Comparison of ENCODE assay signal across 21 mouse cellular contexts in genomic region chr8:80969423-80969822, GRCm38 (mm10). TPM values are rescaled to one million over a fixed set of nuclear protein-coding genes. Genes with fewer than 3 reads are reported as not detected.
DNase-seq lines count a peak whose midpoint lies in the region; ATAC-seq and TF ChIP-seq lines count a peak whose summit lies in the region.
"Had no signal": no experiment of that assay in that cellular context is flagged by ENCODE, and none has a peak within 500 bp of the region (broad histone marks: within the 10 kb centered on the region; RNA-seq: fewer than 3 reads in every experiment).

No protein-coding gene starts in this region.

- H3K4me1 ChIP-seq in bone marrow macrophage, adult 2 months (ENCODE audit: control insufficient read depth, insufficient read depth, low read length): peaks cover 22% of the 10 kb centered on the region
- H3K4me1 ChIP-seq: embryonic facial prominence, embryonic 10.5 days; embryonic facial prominence, embryonic 12.5 days; forebrain, embryonic 13.5 days; forebrain, embryonic 15.5 days had no signal

- H3K27ac ChIP-seq in bone marrow macrophage, adult 2 months (ENCODE audit: insufficient read depth, low read depth, low read length): peak overlapping the region; percentile 65
- H3K27ac ChIP-seq in macrophage: peak overlapping the region; percentile 39
- H3K27ac ChIP-seq: embryonic facial prominence, embryonic 10.5 days; embryonic facial prominence, embryonic 12.5 days; forebrain, embryonic 13.5 days; forebrain, embryonic 15.5 days had no signal

- no peak for TF ChIP-seq POLR2A in bone marrow macrophage, adult 2 months (IDR thresholded peaks at IDR 0.05; ENCODE audit: borderline replicate concordance, low read depth, low read length)

- no peak for TF ChIP-seq CTCF in bone marrow macrophage, adult 2 months (IDR thresholded peaks at IDR 0.05; ENCODE audit: low read depth, low read length)

- peak; percentile 50; the same call in 1 of the 2 replicates for ATAC-seq in common myeloid progenitor, adult 5-6 weeks (replicated peaks; ENCODE audit: low read depth, poor library complexity, severe bottlenecking)
- ATAC-seq: activated CD4-positive, CD25-positive, alpha-beta regulatory T cell, adult 4 months; forebrain, embryonic 13.5 days; forebrain, embryonic 15.5 days; forebrain, postnatal 0 days had no signal

- DNase-seq in T-cell, adult 2 months (ENCODE audit: low spot score): no peak
- DNase-seq in neural tube, embryonic 10.5 days (ENCODE audit: extremely low spot score, low spot score): no peak
- DNase-seq in testis, postnatal 14 days (ENCODE audit: low spot score): no peak
- DNase-seq: adrenal gland, adult 8-10 months; adrenal gland, postnatal 14 days; adrenal gland, postnatal 36 days; cerebellum, adult 11 months; cerebellum, adult 18-20 months; cerebellum, adult 8-10 months; cerebellum, adult 9-11 months; cerebellum, postnatal 14 days; cerebellum, postnatal 36 days; forebrain, postnatal 0 days had no signal

- no peak overlapping the region for H3K4me3 ChIP-seq in bone marrow macrophage, adult 2 months (ENCODE audit: insufficient read depth, low read length)
- no peak overlapping the region for H3K4me3 ChIP-seq in macrophage (ENCODE audit: inconsistent target)
- H3K4me3 ChIP-seq: embryonic facial prominence, embryonic 10.5 days; embryonic facial prominence, embryonic 12.5 days; forebrain, embryonic 13.5 days; forebrain, embryonic 15.5 days had no signal

- H3K79me2 ChIP-seq in macrophage (ENCODE audit: inconsistent target): no peaks in the 10 kb centered on the region

- 41% methylated on average over 5 of the region's 5 CpGs for WGBS in macrophage (ENCODE audit: missing documents)

- H3K36me3 ChIP-seq in macrophage (ENCODE audit: inconsistent target): no peaks in the 10 kb centered on the region
- H3K36me3 ChIP-seq: embryonic facial prominence, embryonic 10.5 days; embryonic facial prominence, embryonic 12.5 days; forebrain, embryonic 15.5 days had no signal

RNA-seq across cellular contexts. Expression of gene Usp38, which starts 45.3 kb away (rescaled TPM):
- 15.3 and 15.5 TPM in 2 replicates for polyA plus RNA-seq in bone marrow macrophage, adult 2 months (2012; ENCODE audit: insufficient read depth, insufficient read length, missing spikeins)
- total RNA-seq in common myeloid progenitor, adult 5-6 weeks (2017): 34.3 and 41.6 TPM in 2 replicates
- 10 to 100 TPM; 24.7 to 63.7 (median 45.1) TPM for total RNA-seq in macrophage (2018; cell fraction: chromatin; rRNA removed)
- 10 to 100 TPM; 14.1 to 24.6 (median 20.0) TPM for total RNA-seq in macrophage (2018; cell fraction: cytosol; rRNA removed)
- 10 to 100 TPM; 26.3 to 55.4 (median 41.0) TPM for total RNA-seq in macrophage (2018; cell fraction: nucleus; rRNA removed)
- polyA plus RNA-seq in macrophage (2018): 14.4 to 17.0 TPM (median 15.7 TPM) in 3 replicates
